Mouse (Mus musculus): ENCODE results near the gene Pdcd7.

The Pdcd7 gene

GRCm38 (mm10) chr9:65392638-65393364, 46.9 kb downstream of the Pdcd7 start:
- peak; percentile 54 for DNase-seq (ENCODE audit: extremely low read depth, insufficient read length, low spot score)

DNA sequence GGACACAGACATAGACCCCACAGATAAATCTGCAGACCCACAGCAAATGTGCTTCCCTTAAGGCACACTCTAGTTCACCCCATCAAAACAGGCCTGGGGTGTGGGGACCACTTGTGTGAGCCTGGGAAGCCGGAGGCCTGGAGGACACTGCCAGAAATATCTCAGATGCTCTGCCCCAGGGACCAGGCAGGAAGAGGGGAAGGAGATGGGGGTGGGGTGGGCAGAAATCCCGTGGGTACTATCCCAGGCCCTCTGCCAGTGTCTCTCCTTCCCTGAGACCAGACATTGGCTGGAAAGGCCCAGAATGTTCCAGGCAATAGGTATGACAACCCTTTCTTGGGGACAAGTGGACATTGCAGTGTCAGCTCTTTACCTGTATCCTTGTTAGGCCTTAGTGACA, 47.7 kb downstream of the Pdcd7 start:
- DNase-seq (ENCODE audit: extremely low read depth, insufficient read length, low spot score), result no peak

- DNase-seq (ENCODE audit: extremely low read depth, insufficient read length, low spot score), result no peak
Measured at GRCm38 (mm10) chr9:65394360-65394759, 48.5 kb downstream of the Pdcd7 start.

DNA sequence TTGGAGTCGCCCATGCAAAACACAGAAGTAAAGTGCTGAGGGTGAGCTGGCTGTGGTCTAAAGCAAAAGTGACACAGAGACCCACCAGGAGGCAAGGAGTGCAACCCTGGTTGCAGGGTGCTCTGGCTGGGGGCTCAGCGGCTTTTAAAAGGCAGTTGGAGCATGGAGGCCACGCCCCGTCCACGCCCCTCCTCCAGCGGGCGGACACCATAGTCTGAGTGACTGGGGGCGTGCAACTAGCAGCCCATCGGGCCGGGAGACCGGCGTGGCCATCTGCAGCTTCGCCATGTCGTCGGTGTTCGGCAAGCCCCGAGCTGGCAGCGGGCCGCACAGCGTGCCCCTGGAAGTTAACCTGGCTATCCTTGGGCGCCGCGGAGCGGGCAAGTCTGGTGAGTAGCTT, 52.4 kb downstream of the Pdcd7 start, which contains the start of gene Rasl12:
Rasl12 (plus strand) TSS at position 228 of the 400 bp plus-strand sequence.
- DNase-seq (ENCODE audit: extremely low read depth, insufficient read length, low spot score), result no peak

- DNase-seq (ENCODE audit: extremely low read depth, insufficient read length, low spot score), result no peak
Measured at GRCm38 (mm10) chr9:65399934-65400333, 54.0 kb downstream of the Pdcd7 start.

GRCm38 (mm10) chr9:65404331-65405183, 58.7 kb downstream of the Pdcd7 start:
- peak; percentile 81 for DNase-seq (ENCODE audit: extremely low read depth, insufficient read length, low spot score)

- no peak for DNase-seq (ENCODE audit: extremely low read depth, insufficient read length, low spot score)
Measured at GRCm38 (mm10) chr9:65405184-65405449, 59.2 kb downstream of the Pdcd7 start.

- DNase-seq (ENCODE audit: extremely low read depth, insufficient read length, low spot score), result no peak
Measured at GRCm38 (mm10) chr9:65407327-65407726, 61.4 kb downstream of the Pdcd7 start.

DNA sequence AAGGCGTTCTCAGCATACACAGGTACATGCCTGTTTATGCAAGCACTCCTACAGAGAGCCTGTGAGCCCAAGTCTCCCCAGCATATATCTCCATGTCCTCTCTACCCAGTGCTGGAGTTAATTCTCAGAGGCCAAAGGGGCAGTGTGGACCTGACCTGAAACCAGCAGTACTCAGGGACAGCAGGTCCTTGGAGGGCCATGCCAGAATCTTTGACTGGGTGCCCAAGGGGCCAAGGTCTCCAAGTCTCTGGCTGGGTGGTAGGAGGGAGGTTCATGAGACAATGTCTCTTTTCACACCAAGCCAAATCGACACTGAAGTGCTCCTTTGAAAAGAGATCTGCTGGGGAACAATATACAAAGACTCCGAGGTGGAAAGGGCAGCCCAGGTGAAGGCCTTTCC, 62.0 kb downstream of the Pdcd7 start:
- no peak for DNase-seq (ENCODE audit: extremely low read depth, insufficient read length, low spot score)

GRCm38 (mm10) chr9:65408871-65409295, 63.0 kb downstream of the Pdcd7 start:
- peak; percentile 83 for DNase-seq (ENCODE audit: extremely low read depth, insufficient read length, low spot score)
